Mouse (Mus musculus) lung, embryonic 15.5 days (tissue): Measurements from ENCODE around the gene Zfp804b. TPM values are rescaled to one million over a fixed set of nuclear protein-coding genes. Genes with fewer than 3 reads are reported as not detected.

Source experiments
- ATAC-seq: fragments of 200-750 bp; cut with Nextera tagmentation; 2 replicates; pipeline ENCODE4 v1.8.0; 2017; ENCODE audit warnings: moderate number of reproducible peaks, borderline replicate concordance; ENCODE audit not compliant: low FRiP score, low TSS enrichment; ENCODE audit errors: extremely low read depth
- H3K27ac ChIP-seq: fragments of 300-500 bp; sonication (generic); 2 replicates; pipeline ENCODE4 v1.5.1; 2015; ENCODE audit warnings: moderate library complexity, mild to moderate bottlenecking, inconsistent platforms
- H3K27me3 ChIP-seq: fragments of 300-500 bp; sonication (generic); 2 replicates; pipeline ENCODE4 v1.6.1; 2015; ENCODE audit warnings: inconsistent platforms
- H3K36me3 ChIP-seq: fragments of 300-500 bp; sonication (generic); 2 replicates; pipeline ENCODE4 v1.6.1; 2015; ENCODE audit warnings: inconsistent platforms
- H3K4me1 ChIP-seq: fragments of 300-500 bp; sonication (generic); 2 replicates; pipeline ENCODE4 v1.6.1; 2015; ENCODE audit warnings: inconsistent platforms
- H3K4me2 ChIP-seq: fragments of 300-500 bp; sonication (generic); 2 replicates; pipeline ENCODE4 v1.6.1; 2015; ENCODE audit warnings: inconsistent platforms, mild to moderate bottlenecking, moderate library complexity
- H3K4me3 ChIP-seq: fragments of 300-500 bp; sonication (generic); 2 replicates; pipeline ENCODE4 v1.5.1; 2015; ENCODE audit warnings: mild to moderate bottlenecking, inconsistent platforms
- H3K9ac ChIP-seq: fragments of 300-500 bp; sonication (generic); 2 replicates; pipeline ENCODE4 v1.6.1; 2015; ENCODE audit warnings: inconsistent platforms
- H3K9me3 ChIP-seq: fragments of 300-500 bp; sonication (generic); 2 replicates; pipeline ENCODE4 v1.6.1; 2016; ENCODE audit warnings: inconsistent platforms
- WGBS: fragments of 180-500 bp; shearing (Covaris S2); methylation state at CpG from one replicate; pipeline ENCODE4 v1.1.7; 2015; 5-methylcytosine and 5-hydroxymethylcytosine counted together
- polyA plus RNA-seq: library from polyadenylated mRNA; unstranded; fragments of >200 nt; fragmentation: Nextera tagmentation; extraction: Ambion mirVana; gene quantifications from 2 replicates; pipeline ENCODE4 v1.2.1, GENCODE M21; 2015

Zfp804b gene
- polyA plus RNA-seq, 1 experiment from 2014 or later: 1.3 TPM

- no peak for ATAC-seq
- 85% methylated on average over 1 of the region's 1 CpGs for WGBS
- Histone ChIP-seq H3K9ac (no peak overlapping the region), H3K4me1 (no peaks in the 10 kb centered on the region), H3K4me3 (no peak overlapping the region), H3K4me2 (no peak overlapping the region), H3K9me3 (no peaks in the 10 kb centered on the region), H3K36me3 (no peaks in the 10 kb centered on the region), H3K27ac (no peak overlapping the region), H3K27me3 (no peaks in the 10 kb centered on the region)
These were observed 270.5 kb downstream of the Zfp804b start for GRCm38 (mm10) chr5:7073936-7074631.

GRCm38 (mm10) chr5:7007468-7007867 lies 337.1 kb downstream of the Zfp804b start:
- 21% methylated on average over 3 of the region's 3 CpGs for WGBS

GRCm38 (mm10) chr5:6983993-6984392 lies 360.6 kb downstream of the Zfp804b start:
- Histone ChIP-seq H3K4me2 (no peak overlapping the region), H3K36me3 (no peaks in the 10 kb centered on the region), H3K27me3 (no peaks in the 10 kb centered on the region), H3K27ac (no peak overlapping the region), H3K9ac (no peak overlapping the region), H3K4me3 (no peak overlapping the region), H3K4me1 (no peaks in the 10 kb centered on the region), H3K9me3 (no peaks in the 10 kb centered on the region)
- WGBS: 83% methylated on average over 4 of the region's 4 CpGs
- no peak for ATAC-seq

More at GRCm38 (mm10) chr5:7007468-7007867, 337.1 kb downstream of the Zfp804b start:
- no peaks in the 10 kb centered on the region for H3K27me3 ChIP-seq
- no peaks in the 10 kb centered on the region for H3K36me3 ChIP-seq
- no peak overlapping the region for H3K9ac ChIP-seq
- H3K4me1 ChIP-seq: no peaks in the 10 kb centered on the region
- H3K27ac ChIP-seq: no peak overlapping the region
- no peaks in the 10 kb centered on the region for H3K9me3 ChIP-seq
- H3K4me3 ChIP-seq: no peak overlapping the region
- H3K4me2 ChIP-seq: no peak overlapping the region
- no peak for ATAC-seq

- H3K9ac ChIP-seq: no peak overlapping the region
- no peak for ATAC-seq
These were observed 409.7 kb downstream of the Zfp804b start for GRCm38 (mm10) chr5:6934837-6935236.

GRCm38 (mm10) chr5:6911290-6911689 lies 433.3 kb downstream of the Zfp804b start:
- Histone ChIP-seq H3K4me1 (no peaks in the 10 kb centered on the region), H3K27ac (no peak overlapping the region), H3K4me3 (no peak overlapping the region), H3K9me3 (no peaks in the 10 kb centered on the region), H3K4me2 (no peak overlapping the region), H3K9ac (no peak overlapping the region), H3K36me3 (no peaks in the 10 kb centered on the region), H3K27me3 (no peaks in the 10 kb centered on the region)
- no peak for ATAC-seq
- 38% methylated on average over 3 of the region's 3 CpGs for whole genome bisulfite sequencing

More at GRCm38 (mm10) chr5:6934837-6935236, 409.7 kb downstream of the Zfp804b start:
- no peaks in the 10 kb centered on the region for H3K36me3 ChIP-seq
- H3K27ac ChIP-seq: no peak overlapping the region
- WGBS: 70% methylated on average over 1 of the region's 1 CpGs
- no peak overlapping the region for H3K4me2 ChIP-seq
- H3K27me3 ChIP-seq: no peaks in the 10 kb centered on the region
- H3K9me3 ChIP-seq: no peaks in the 10 kb centered on the region
- H3K4me3 ChIP-seq: no peak overlapping the region
- H3K4me1 ChIP-seq: no peaks in the 10 kb centered on the region

GRCm38 (mm10) chr5:6881396-6881795 lies 463.2 kb downstream of the Zfp804b start:
- Histone ChIP-seq H3K9me3 (no peaks in the 10 kb centered on the region), H3K4me1 (no peaks in the 10 kb centered on the region), H3K27me3 (no peaks in the 10 kb centered on the region), H3K36me3 (no peaks in the 10 kb centered on the region), H3K4me2 (no peak overlapping the region), H3K4me3 (no peak overlapping the region), H3K27ac (no peak overlapping the region), H3K9ac (no peak overlapping the region)
- no peak for ATAC-seq

GRCm38 (mm10) chr5:6871566-6871965 lies 473.0 kb downstream of the Zfp804b start:
- Histone ChIP-seq H3K4me3 (no peak overlapping the region), H3K9me3 (no peaks in the 10 kb centered on the region), H3K4me1 (no peaks in the 10 kb centered on the region), H3K9ac (no peak overlapping the region), H3K27me3 (no peaks in the 10 kb centered on the region), H3K27ac (no peak overlapping the region), H3K4me2 (no peak overlapping the region), H3K36me3 (no peaks in the 10 kb centered on the region)
- ATAC-seq: no peak
- WGBS: 88% methylated on average over 6 of the region's 6 CpGs

- no peak for ATAC-seq
These were observed 473.6 kb downstream of the Zfp804b start for GRCm38 (mm10) chr5:6870970-6871369.

GRCm38 (mm10) chr5:6795396-6795795 lies 549.2 kb downstream of the Zfp804b start:
- no peak for ATAC-seq
- Histone ChIP-seq H3K4me2 (no peak overlapping the region), H3K4me3 (no peak overlapping the region), H3K4me1 (no peaks in the 10 kb centered on the region), H3K9me3 (no peaks in the 10 kb centered on the region), H3K9ac (no peak overlapping the region), H3K36me3 (no peaks in the 10 kb centered on the region), H3K27ac (no peak overlapping the region), H3K27me3 (no peaks in the 10 kb centered on the region)
- 68% methylated on average over 2 of the region's 2 CpGs for WGBS

More at GRCm38 (mm10) chr5:6870970-6871369, 473.6 kb downstream of the Zfp804b start:
- no peak overlapping the region for H3K9ac ChIP-seq
- no peak overlapping the region for H3K4me2 ChIP-seq
- no peak overlapping the region for H3K4me3 ChIP-seq
- H3K27ac ChIP-seq: no peak overlapping the region
- no peaks in the 10 kb centered on the region for H3K9me3 ChIP-seq
- no peaks in the 10 kb centered on the region for H3K4me1 ChIP-seq
- H3K36me3 ChIP-seq: no peaks in the 10 kb centered on the region
- no peaks in the 10 kb centered on the region for H3K27me3 ChIP-seq

GRCm38 (mm10) chr5:6769357-6769892 lies 575.1 kb downstream of the Zfp804b start:
- Histone ChIP-seq H3K27me3 (no peaks in the 10 kb centered on the region), H3K9me3 (no peaks in the 10 kb centered on the region), H3K27ac (no peak overlapping the region), H3K4me3 (no peak overlapping the region), H3K36me3 (no peaks in the 10 kb centered on the region), H3K9ac (no peak overlapping the region), H3K4me2 (no peak overlapping the region), H3K4me1 (no peaks in the 10 kb centered on the region)
- WGBS: 39% methylated on average over 6 of the region's 6 CpGs
- no peak for ATAC-seq
